Mouse (Mus musculus) 416B (cell line): Measurements from ENCODE around the gene Tmed1.
"Not testable (repeated sequence)": the region's sequence is repeated elsewhere in the genome, so short reads cannot be mapped to it uniquely, and the experiment has no call there.

Experiments
- DNase-seq: peaks from one replicate; pipeline ENCODE4 v3.0.0; 2011; ENCODE audit warnings: low read depth

Gene Tmed1

DNA sequence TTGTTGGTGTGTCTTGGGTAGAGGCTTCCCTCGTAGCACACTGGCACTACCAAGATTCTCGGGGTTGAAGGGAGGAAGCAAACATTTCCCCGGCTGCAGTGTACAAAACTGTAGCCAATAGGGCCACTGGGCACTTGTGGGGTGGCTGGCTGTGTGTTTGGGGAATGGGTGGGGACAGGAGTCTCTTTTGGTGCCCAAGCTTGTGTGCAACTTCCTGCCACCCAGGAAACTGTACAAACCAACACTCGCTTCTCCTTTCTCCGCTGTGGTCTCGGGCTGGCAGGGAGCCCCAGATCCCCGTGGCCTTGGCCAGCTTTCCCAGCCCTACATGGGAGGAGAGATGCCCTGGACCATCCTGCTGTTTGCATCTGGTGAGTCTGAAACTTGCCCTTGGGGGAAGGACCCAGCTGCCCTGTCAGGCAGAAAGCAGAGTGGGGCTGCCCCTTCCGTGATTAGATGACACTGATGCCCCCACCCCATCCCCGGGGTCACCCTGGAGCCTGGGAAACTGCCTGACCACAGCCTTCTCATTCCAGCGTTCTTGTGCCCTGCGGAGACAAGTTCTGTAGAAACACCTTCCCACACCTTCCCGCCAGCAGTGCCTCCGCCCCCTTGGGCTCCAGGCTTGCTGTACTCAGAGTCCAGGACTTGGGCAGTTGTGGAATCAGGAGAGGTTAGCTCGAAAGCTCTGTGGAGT, 16.0 kb upstream of the Tmed1 start, which contains the start of gene AB124611:
Gene AB124611 (plus strand): TSS at position 240 of the 697 bp plus-strand sequence.
- DNase-seq, result peak; percentile 35

DNA sequence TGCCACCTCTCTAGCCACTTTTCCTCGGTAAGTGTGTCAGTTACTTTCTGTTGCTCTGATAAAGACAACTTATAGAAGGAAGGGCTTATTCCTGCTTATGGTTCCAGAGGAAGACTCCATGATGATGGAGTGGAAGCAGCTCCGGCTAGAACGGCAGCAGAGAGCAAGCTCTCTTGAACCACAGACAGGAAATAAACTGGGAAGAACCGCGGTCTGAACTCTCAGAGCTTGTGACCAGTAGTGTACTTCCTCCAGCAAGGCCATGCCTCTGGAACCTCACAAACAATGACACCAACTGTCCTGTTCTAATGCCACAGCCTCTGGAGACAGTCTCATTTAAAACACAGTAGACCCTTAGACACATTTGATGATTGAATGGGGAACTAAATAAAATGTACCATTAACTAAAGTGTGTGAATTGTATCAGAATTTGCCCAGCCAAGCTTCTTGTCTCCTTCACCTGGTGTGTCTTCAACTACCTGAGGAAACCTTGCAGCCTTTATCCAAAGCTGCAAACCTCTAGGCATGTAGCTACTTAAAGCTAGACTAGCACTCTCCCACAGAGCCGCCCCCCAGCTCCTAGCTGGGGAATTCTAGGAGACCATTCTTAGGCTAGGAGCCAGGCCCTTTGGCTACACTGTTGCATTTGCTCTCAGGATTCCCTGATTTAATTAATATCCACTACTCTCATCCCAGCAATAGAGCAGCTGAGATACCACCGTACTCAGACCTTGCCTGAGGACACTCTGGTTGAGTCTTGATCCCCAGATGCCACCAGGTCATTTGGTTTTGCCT, 15.3 kb upstream of the Tmed1 start:
- DNase-seq, result peak; percentile 76

DNA sequence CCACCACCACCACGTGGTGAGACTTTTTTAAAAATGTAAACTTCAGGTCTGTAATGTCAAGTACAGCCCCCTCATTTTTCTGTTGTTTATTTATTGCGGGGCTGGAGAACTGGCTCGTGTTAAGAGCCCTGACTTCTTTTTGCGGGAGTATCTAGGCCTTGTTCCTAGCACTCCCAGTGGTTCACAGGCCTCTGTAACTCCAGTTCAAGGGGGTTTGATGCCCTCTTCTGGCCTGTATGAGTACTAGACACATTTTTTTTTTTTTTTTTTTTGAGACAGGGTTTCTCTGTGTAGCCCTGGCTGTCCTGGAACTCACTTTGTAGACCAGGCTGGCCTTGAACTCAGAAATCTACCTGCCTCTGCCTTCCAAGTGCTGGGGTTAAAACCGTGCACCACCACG, 8.6 kb upstream of the Tmed1 start:
- DNase-seq, result not testable (repeated sequence)

DNA sequence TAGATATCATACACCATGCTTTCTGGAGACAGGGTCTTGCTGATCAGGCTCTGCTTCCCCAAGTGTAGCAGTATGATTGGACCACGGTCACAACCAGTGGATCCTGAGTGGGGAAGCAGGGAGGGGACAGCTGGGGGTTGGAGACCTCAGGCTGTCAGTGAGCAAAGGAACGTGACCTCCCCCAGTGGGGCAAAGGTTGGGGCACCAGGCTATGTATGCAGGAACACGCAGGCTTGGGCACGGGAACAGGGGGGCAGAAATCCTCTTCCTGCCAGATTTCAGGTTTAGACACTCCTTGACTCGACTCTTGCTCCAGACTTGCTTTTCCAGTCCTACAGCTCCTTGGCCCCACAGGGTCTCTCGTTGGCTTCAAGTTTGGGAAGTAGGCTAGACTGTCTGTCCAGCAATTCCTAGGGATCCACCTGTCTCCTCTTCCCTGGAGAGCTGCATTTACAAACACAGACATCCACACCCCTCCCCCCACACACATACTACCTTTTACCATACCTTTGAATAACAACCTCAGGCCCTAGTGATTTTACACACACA, 8.0 kb upstream of the Tmed1 start:
- DNase-seq, result no peak

DNA sequence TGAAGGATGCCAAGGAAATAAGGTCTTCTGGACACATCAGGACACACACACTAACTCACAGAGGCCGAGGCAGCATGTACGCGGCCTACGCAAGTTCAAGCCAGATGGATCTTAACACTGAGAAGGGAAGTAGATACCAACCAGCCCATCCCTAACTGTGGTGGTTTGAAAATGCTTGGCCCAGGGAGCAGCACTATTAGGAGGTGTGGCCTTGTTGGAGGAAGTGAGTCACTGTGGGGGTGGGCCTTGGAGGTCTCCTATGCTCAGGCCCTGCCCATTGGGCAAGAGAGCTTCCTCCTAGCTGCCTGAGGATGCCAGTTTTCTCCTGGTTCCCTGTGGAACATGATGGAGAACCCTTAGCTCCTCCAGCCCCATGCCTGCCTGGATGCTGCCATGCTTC, 3.4 kb upstream of the Tmed1 start:
- peak; percentile 31 for DNase-seq

DNA sequence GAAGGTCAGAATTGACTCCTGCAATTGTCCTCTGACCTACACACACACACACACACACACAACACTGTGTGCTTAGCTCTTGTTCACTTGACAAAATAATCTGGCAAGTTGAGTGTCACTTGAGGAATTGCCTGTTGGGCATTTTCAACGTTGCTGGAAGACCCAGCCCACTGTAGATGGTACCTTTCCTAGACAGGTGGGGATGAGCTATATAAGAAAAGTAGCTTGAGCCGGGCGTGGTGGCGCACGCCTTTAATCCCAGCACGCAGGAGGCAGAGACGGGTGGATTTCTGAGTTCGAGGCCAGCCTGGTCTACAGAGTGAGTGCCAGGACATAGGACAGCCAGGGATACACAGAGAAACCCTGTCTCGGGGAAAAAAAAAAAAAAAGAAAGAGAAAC, 1.0 kb upstream of the Tmed1 start:
- no peak for DNase-seq

DNA sequence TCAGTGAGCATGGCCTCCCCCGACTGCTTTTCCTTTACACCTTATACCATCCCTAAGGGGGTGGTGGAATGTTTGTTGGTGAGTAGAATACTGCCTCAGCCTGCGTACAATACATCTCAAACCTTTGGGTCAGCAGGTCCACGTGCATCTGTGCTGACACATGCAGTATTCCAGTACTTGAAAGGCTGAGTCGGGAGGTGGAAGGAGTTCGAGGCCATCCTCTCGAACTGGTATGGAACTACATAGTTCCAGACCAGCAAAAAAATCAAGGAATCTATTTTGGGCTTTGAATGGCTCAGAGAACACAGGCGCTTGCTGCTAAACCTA, 600 bp upstream of the Tmed1 start:
- no peak for DNase-seq

DNA sequence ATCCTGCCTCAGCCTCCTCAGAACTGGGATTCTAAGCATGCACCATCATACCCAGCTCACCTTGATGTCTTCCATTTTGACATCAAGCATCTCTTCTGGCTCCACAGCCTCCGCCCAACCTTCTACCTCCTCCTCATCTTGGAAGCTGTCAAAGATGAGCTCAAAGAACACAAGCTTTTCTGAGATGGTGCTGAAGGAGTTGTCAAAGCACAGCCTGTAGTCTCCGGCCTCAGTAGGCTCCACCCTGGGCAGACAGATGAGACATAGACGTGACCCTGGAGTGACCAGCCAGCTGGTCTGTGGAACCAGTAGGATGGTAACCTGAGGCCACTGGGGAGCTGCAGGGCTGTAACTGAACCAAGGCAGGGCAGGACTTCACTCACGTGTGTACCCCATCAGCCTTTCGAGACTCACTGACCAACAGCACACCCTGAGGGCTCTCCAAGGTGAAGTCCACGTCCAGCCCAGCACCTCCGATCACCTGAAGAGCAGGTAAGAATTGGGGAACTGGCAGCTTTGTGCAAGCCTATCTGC, 1.1 kb downstream of the Tmed1 start:
- no peak for DNase-seq

DNA sequence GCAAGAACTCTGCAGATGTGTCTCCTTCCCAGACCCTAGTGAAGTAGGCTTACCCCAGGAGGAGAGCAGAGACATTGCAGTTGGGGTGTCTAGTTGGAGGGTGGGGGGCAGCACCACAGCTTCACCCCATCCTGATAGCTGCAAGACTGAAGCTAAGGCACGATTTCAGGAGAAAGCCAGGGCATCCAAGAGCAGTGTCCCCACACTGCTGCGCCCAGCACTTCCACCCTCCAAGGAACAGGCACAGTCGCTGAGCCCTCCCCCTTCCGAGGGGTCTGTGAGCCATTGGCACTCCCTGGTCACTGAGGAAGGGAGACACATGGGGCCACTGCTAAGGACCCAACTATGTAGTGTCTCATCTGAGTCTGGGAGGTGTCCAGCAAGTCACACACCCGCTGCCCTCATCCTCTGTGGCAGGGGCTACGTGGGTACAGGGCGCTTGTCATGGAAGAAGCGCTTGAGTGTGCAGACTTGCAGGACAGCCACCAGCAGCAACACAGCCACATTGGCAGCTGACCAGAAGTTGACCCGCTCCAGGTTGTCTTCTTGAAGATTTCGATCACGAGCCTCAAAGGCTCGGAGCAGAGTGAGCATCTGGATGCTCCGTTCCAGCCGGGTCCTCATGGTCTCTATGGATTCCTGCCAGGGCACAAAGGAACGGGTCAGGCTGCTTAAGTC, 2.2 kb downstream of the Tmed1 start:
- no peak for DNase-seq

DNA sequence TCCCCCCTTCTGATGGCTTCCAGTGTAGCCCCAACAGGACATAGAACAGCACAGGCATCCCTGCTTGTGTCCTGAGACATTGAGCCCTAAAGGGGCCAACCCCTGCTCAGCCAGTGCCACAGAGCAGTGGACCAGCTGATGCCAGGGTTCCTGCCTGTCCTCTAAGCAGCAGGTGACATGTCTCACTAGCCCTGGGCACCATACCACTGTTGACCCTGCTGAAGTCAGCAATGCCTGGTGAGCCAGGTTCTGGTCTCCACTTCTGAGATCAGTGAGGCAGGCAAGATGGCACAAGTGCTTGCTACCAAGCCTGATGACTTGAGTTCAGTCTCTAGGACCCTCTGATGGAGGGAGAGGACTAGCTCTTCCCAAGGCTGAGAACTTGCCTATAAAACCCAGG, 4.3 kb downstream of the Tmed1 start:
- no peak for DNase-seq

DNA sequence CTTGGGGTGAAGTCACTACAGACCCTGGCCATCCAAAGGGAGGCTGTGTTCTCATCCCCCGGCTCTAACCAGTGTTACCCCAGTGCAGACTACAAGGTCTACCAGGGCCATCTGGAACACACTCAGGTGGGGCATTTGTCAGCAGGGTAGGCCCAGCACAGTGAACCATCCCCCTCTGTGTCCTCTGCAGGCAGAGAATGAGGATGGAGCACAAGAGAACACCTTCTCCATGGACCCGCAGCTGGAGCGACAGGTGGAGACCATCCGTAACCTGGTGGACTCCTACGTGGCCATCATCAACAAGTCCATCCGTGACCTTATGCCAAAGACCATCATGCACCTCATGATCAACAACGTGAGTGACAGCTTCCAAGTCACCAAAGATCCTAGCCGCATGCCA, 6.7 kb downstream of the Tmed1 start:
- DNase-seq, result no peak

DNA sequence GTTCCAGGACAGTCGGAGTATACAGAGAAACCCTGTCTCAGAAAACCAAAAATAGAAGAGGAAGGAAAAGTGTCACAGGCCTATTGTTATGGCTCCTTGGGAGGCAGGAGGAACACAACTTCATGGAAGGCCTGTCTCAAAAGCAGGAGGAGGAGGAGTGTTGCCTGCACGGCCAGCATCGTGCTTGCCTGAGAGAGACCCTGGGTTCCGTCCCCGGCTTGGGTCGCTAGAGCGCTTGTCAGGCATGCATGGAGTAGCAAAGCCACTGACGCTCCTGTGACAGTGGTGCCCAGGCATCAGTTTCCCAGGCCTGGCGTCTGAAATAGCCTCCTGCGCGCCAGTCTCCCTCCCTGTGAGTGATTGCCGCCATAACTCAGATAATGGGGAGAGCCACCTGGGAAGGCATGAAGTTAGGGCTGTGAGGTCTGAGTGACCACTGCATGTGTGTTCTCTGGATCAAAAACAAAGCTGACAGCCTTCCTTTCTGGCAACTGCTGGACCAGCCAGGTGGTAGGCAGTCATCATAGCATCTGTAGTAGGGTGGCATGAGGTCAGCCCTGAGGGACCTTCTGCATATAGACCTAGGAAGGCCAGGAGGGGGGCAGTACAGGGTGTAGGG, 11.7 kb downstream of the Tmed1 start:
- DNase-seq, result no peak

DNA sequence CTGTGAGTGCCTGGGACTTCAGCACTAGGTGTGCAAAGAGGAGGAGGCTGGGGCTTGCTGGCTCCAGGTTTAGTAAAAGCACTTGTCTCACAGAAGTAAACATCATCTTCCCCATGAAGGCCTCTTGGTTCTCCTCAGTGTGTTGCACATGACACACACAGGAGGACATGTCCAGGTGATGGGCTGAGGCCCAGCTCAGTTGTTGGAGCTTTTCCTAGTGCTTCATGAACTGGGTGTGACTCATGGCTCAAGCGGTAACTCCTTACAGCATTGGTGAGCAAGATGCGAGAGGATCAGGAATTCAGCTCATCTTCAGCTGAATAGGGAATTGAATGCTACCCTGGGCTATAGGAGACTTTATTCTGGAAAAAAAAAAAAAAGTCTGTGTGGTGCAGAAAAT, 12.4 kb downstream of the Tmed1 start:
- no peak for DNase-seq

DNA sequence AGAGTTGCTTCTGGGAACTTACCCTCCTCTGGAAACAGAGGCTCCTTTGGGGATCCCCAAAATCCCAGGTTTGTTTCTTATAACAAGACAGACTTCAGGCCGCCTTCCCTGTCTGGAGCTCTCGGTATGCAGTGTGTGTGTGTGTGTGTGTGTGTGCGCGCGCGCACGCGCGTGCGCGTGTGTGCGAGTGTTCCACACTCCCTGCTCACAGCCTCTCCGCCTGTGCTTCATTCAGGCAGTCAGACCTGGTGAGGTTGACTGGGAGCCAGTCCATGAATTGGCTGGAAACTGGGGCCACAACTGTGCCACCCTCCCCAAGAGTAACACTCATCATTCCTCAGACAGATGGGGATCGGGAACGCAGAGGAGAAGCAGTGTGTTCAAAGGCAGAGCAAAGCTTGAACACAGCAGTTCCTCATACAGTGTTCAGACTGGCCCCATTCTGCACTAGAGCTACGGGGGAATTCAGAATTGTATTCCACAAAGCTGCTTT, 13.0 kb downstream of the Tmed1 start:
- no peak for DNase-seq

DNA sequence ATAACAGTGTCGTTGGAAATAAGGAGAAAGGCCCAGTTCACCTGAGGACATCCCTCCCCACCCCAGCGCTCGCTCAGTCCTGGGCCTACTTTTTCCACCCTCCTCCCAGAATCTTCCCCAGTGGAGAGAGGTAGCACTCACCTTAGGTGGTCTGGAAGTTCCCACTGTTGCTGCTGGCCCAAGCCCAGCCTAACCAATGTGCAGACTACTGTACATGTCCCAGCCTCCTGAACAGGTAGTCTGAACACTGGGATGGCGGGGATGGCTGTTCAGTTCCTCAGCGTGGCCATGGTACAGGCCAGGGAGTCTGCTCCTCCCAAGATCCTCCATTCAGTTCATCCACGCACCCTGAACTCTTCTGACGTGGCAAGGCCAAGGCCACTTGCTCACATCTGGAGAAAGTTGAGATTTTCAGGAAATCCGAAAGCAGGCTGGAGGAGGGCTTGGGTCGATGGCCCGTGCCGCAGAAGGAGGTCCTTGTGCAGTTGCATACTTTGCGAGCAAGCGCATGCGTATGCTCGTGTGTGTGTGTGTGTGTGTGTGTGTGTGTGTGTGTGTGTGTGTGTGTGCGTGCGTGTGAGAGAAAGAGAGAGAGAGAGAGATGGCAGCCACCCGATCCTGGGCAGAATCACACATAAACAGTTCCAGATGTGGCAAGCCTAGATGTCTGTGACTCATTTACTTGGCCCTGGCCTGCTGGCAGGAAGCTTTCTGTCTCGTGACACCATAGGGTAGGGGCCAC, 13.6 kb downstream of the Tmed1 start:
- DNase-seq, result peak; percentile 32

DNA sequence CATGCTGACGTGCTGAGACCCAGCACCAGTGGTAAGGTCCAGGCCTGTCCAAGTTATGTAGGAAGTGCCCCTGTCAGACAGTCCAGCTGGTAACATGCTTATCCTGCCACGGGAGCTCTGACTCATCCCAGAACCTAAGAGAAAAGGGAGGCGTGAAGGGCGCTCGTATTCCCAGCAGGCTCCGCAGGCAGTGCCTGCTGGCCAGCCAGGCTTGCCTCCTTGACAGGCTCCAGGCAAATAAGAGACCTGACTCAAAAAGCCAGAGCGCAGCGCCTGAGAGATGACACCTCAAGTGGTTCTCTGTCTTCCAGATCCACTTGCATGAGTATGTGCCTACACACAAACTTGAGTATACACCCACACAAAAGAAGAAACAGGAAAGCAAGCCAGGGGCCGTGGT, 15.3 kb downstream of the Tmed1 start:
- DNase-seq, result no peak

DNA sequence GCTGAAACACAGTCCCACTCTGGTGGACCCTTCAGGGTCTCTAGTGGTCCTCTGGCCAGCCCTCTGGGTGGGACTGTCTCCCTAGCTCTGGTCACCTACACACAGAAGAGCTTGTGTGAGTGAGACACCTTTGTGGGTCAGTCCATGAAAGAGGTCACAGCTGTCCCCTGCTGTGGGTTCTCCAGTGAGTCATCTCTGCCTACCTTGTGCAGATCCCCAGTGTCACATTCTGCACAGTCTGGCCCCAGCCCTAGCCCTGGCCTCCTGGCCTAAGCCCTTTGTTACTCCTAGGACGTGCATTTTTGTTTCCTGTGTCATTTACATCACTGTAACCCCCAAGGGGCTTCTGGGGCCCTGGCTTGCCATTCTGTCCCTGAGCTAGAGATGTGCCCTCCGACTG, 16.1 kb downstream of the Tmed1 start:
- DNase-seq, result no peak

DNA sequence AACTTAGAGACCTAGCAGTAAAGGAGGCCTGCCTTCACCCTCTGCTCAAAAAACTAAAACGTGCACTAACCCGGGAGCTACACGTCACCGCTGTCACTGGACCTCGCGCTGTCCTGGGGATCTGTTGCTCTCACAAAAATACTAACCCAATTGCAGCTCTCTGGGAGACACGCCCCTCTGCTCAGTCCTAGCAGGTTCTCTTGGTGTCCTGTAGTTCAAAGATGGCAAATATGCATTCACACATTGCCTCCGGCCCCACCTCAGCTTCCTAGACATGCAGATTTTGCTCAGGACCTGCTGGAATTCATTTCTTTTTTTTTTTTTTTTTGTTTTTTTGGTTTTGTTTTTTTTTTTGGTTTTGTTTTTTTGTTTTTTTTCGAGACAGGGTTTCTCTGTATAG, 19.4 kb downstream of the Tmed1 start:
- no peak for DNase-seq

DNA sequence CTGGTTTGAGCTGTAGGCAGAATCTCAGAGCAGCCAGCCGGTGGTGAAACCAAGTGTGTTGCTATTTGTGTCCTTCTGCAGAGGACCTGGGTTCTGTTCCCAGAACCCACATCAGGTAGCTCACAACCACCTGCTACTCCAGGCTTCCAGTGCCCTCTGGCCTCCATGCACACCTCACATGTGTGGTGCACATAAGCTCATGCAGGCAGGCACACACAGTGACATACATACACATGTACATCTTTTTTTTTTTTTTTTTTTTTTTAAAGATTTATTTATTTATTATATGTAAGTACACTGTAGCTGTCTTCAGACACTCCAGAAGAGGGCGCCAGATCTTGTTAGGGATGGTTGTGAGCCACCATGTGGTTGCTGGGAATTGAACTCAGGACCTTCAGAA, 21.8 kb downstream of the Tmed1 start:
- DNase-seq, result not testable (repeated sequence)

DNA sequence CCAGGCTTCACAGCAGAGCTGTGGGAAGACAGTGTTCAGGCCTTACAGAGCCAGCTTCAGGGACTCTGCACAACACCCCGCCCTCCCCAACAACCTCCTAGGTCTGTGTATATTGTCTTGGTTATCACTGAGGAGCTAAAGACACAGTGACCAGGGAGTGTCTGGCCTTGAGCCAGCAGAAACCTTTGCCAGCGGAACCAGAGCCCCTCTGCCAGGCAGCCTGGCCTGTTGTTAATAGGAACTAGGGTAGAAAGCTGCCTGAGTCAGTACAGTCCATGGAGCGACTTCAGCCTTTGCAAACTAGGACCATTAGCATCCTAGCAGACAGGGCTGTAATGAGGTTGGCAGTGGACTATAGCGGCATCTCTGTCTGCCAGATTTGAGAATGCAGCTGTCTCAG, 26.0 kb downstream of the Tmed1 start:
- no peak for DNase-seq

DNA sequence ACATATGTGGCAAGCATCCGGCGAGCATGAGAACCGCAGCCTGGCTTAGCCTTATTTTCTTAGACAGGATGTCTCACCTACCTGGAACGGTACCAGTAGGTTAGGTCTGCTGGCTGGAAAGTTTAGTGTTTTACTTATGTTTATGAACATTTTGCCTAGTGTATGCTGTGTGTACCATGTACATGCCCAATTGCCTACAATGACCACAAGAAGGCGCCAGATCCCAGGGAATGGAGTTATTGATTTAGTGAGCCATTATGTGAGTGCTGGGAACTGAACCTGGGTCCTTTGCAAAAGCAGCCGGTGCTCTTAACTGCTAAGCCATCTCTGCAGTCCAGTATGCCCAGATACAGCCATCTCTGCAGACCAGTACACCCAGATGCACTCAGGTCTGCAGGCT, 32.3 kb downstream of the Tmed1 start:
- no peak for DNase-seq
